Mouse (Mus musculus): ENCODE measurements around the gene Cpne6.

Cpne6 gene

DNA sequence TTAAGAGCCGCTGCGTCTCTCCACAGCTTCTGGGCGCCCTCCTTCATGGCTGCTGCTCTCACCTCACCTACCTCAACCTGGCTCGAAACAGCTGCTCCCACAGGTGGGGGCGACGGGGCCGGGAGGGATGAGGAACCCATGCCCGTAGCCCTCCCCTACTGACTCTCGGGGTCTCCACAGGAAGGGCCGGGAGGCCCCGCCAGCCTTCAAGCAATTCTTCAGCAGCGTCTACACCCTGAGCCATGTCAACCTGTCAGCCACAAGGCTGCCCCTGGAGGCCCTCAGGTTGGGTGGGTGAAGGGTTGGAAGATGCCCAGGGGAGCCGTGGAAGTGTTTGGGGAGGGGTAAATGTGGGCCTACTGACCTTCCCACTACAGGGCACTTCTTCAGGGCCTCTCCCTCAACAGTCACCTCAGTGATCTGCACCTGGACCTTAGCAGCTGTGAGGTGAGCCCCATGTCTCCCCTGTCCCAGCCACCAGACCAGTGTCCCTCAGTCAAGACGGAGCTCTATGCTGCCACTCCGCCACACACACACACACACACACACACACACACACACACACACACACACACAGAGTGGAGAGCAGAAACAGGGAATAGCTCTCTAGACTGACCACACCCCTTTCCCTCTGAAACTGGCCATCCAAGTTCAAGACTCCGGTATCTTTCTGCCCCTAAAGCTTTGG is 13.3 kb upstream of the Cpne6 start:
- in situ Hi-C loops (cut with MboI, MseI) = loop anchor here (5.0 kb wide), 1 partner anchor 35 kb away; no protein-coding TSS in a partner anchor

DNA sequence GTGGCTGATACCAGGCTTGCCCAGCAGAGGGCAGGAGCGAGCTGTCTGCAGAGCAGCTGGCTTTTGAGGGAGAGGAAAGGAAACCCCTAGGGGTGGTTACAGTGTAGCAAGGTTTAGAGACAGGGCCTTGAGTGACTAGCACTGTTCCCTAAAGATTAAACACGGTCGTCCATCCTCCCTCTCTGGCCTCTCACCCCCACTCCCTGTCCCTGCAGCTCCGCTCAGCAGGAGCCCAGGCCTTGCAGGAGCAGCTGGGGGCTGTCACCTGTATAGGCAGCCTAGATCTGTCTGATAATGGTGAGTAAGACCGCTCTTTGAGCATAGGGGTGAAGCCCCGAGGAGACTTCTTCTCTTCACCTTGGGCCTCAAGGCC is 12.8 kb upstream of the Cpne6 start:
- in situ Hi-C loops (cut with MboI, MseI) = loop anchor here (5.0 kb wide), 1 partner anchor 35 kb away; no protein-coding TSS in a partner anchor

DNA sequence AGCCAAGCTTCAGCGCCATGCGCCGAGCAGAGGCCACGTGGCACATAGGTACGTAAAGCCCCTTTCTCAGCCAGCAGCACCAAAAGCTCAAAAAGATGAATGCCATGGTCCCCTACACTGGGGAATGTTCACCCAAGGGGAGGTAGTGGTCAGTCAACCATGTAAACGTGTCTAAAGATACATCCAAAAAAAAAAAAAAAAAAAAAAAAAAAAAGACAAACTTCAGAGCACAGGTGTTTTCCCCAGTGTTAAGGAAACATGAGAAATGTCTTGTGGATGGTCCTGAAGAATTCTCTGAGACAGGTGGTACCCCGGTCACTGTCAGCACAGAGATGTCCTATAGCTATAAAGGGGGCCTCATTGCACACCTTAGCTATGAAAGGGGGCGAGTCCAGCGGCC is 4.6 kb upstream of the Cpne6 start:
- in situ Hi-C loops (cut with MboI, MseI) = loop anchor here in 1 of 2 experiments (25.0 kb wide), 1 partner anchor 1243 kb away; the partner anchor contains the start of genes Abhd4 and Dad1

DNA sequence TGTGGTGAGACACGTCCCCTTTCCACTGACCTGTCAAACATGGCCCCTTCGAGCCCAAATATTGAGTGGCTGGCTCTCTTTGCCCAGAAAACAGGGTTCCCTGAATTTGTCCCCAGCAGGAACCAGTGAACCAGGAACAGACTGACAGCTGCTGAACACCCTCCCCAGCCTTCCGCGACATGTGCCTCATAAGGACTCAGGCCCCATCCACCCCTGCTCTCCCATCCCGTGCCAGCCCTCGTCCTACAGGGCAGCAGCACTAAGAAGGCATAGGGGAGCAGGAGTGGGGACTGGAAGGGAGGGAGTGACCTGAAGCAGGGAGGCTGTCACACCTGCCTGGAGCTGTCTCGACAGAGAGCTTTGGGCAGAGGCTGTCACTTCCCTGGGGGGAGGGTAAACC is 2.4 kb upstream of the Cpne6 start:
- in situ Hi-C loops (cut with MboI, MseI) = loop anchor here in 1 of 2 experiments (25.0 kb wide), 1 partner anchor 1246 kb away; the partner anchor contains the start of genes Abhd4 and Dad1

DNA sequence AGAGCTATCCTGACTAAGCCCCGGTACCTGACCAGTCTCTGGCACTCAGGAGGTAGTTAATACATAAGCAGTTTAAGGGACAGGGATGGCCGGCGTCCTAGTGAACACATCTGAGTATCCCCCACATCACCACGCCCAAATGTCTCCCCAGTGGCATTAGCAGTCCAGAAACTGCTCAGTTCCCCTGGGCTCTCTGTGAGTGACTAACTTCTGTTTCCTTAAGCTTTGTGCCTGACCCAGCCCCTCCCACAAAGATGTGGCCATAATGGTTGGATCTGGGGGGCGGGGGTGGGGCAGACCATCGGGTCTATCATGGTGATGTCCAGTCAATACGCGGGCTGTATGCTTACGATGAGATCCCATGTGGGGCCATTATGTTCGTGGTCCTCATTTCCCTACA is 705 bp upstream of the Cpne6 start:
- in situ Hi-C loops (cut with MboI, MseI) = loop anchor here in 1 of 2 experiments (25.0 kb wide), 1 partner anchor 1247 kb away; the partner anchor contains the start of genes Abhd4 and Dad1

DNA sequence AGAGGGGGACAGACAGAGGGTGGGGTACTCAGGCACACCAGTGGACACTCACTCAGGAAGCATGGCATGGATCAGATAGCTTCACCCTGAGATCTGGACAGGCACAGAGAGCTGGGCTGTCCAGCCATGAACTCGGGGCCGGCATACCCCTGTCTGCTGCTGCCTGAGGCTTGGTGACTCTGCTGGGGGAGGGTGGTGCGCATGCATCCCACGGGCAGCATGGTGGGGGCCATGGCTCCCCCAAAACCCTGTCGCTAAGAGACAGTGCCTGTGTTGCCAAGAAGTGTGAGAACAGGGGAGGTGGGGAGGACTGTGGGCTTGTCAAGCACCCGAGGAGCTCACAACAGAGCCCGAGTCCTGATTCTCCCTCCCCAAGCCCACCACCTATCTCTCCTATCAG is 792 bp downstream of the Cpne6 start:
- in situ Hi-C loops (cut with MboI, MseI) = loop anchor here in 1 of 2 experiments (25.0 kb wide), 1 partner anchor 1249 kb away; the partner anchor contains the start of genes Abhd4 and Dad1

DNA sequence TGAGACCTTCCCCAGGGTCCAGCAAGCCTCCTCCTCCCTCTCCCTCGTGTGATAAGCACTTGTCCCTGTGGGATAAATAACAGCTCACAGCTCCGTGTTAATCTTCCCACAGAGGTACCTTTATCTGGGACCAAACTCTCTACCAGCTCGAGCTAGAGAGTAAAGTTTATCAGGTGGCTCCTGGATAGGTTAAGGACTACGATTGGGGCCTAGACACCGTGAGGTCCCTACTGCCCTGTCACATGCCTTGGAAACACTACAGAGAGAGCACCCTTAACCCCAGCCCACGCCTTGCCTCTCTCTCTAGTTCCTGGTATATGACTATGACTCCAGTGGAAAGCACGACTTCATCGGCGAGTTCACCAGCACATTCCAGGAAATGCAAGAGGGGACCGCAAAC is 3.7 kb downstream of the Cpne6 start:
- in situ Hi-C loops (cut with MboI, MseI) = loop anchor here in 1 of 2 experiments (25.0 kb wide), 1 partner anchor 1252 kb away; the partner anchor contains the start of genes Abhd4 and Dad1

DNA sequence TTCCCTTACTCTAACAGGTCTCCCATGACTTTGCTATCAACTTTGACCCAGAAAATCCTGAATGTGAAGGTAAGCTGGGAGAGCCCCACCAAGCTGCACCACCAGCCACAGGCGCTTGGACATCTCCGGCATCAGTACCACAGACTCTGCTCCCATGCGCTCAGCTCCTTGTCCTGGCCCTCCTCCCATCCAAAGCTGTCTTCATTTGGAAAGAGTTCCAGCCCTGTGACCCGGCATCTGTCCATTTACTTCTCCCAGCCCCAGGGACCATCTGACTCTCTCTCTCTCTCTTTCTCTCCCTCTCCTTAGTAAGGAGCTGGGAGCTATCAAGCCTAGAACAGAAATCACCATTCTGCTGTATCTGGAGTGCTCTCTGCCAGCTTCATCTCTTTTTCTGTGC is 5.6 kb downstream of the Cpne6 start:
- in situ Hi-C loops (cut with MboI, MseI) = loop anchor here in 1 of 2 experiments (25.0 kb wide), 1 partner anchor 1254 kb away; the partner anchor contains the start of genes Abhd4 and Dad1

DNA sequence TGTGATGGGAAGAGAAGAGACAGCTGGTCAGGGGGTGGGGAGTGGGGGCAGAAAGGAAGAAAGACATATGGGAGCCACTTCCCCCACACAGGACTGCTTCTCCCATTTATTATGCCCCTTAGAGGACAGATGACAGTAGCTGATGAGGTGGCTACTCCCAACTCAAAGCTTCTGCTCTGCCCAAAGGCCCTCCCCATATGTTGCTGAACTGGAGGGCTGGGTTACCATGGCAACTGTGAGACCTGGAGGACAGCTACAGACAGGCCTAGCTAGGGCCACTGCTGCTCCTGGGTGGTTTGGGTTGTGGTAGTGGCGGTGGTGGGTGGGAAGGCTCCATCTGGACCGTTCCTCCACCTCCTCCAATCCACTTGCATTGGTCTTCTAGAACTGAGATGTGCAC is 8.7 kb downstream of the Cpne6 start:
- in situ Hi-C loops (cut with MboI, MseI) = loop anchor here in 1 of 2 experiments (25.0 kb wide), 1 partner anchor 1257 kb away; the partner anchor contains the start of genes Abhd4 and Dad1

DNA sequence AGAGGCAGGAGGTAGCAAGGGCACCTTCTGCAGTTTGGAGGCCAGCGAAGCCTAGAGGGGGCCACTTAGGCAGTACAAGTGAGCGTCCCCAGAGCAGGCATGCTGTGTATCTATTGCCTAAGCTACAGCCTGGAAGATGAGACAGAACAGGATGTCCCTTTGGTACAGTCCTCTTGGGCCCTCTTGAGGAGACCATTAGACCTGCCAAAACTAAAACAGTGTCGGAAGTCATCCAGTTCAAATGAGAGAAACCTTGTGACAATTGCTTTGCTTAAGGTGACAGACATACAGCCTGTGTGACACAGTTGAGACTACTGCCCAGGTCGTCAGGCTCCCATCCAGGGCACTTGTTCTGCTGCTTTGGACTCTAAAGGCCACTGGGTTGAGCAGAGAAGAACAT is 9.4 kb downstream of the Cpne6 start:
- in situ Hi-C loops (cut with MboI, MseI) = loop anchor here in 1 of 2 experiments (25.0 kb wide), 1 partner anchor 1257 kb away; the partner anchor contains the start of genes Abhd4 and Dad1

DNA sequence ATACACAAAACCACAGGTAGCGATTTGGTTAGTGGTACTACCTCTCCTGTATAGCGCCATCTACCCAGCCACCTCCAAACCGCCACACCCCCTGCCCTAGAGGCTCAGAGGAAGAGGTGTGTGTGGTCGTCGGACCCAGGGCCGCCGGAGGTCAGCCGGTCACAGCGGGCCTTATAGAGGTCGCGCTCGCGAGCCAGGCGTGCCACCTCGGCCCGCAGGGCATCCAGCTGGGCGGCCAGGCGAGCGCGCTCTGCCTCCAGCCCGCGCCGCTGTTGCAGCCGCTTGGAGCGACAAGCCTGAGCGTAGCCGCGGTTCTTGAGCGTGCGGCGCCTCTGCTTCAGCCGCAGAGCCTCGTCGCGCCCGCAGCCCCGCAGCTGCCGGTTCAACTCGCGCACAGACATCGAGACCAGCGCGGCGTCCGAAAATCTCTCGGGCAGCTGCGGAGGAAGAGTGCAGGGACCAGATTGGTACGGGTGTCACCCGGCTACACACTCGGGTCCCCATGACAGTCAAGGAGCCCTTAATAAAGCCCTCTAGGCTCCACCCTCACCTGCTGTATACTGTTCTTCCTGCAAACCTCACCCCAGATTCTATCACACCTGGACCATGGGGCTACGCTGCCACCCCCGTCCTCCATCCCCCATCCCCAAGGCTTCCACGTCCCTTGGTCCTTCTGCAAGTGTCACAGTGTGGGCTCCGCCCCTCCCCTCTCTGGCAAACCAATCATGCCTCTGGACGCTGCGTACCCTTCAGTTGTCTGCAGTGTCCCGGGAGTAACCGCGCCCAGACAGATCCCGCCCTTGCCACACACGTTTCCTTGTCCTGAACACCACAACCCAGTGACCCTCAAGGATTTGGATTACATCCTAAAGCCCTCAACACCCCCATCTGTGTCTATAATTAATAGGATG is 10.5 kb downstream of the Cpne6 start:
- in situ Hi-C loops (cut with MboI, MseI) = loop anchor here in 1 of 2 experiments (25.0 kb wide), 1 partner anchor 1258 kb away; the partner anchor contains the start of genes Abhd4 and Dad1

DNA sequence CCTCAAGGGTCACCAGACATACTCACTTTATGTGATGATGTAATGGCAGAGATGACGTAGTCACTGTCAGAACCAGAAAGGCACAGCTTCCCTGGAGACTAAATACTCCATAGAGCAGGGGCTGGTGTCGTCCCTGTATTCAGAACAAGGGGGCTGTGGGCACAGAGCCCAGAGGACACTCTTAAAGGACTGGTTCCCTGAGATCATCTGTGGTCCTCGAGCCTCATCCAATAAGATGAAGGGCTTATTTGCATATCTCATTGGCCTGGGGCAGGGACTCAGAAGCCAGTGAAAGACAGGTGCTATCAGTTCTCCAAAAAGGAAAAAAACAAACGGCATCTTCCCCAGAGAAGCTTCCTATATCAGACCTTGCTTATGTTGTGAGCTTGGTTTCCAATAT is 13.8 kb downstream of the Cpne6 start:
- in situ Hi-C loops (cut with MboI, MseI) = loop anchor here in 1 of 2 experiments (25.0 kb wide), 1 partner anchor 1262 kb away; the partner anchor contains the start of genes Abhd4 and Dad1

DNA sequence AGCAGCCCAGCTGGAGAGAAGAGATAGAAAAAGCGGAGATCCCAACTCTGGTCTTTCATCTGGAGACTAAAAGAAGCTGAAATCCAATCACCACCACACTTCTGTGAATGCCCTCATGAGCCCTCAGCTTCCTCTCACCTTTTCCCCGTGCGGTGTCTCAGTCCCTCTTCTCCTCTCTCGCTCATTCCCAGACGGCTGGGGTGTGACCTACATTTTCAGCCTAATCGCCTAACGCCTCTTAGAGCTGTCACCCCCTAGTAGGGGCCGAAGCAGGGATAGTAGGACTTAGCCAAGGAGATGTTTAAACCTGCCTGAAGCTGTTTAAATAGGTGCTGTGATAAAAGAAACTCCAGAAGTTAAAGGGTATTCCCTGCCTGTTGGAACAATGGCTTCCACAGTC is 14.5 kb downstream of the Cpne6 start, which contains the start of gene Nrl:
Gene Nrl (minus strand): TSS at position 197 of the 400 bp plus-strand sequence.
- in situ Hi-C loops (cut with MboI, MseI) = loop anchor here in 1 of 2 experiments (25.0 kb wide), 1 partner anchor 1262 kb away; the partner anchor contains the start of genes Abhd4 and Dad1

DNA sequence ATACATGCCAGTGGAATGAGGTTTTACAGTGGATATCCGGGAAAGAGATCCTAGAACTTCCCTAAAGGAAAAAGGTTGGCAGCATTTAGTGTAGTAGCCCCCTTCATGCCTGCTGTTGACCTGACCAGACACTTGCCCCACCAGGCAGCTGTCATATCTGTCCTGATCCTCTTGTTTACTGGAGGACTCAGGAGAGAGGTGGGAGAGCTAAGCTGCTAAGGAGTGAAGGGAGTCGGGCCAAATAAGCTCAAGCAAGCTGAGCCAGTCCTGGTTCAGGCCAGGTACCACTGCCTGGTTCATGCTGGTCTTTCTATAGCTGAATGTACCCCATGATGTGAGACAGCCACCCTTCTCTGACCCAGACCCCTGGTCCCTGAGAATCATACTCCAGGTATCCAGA is 16.4 kb downstream of the Cpne6 start:
- in situ Hi-C loops (cut with MboI, MseI) = no loop called here

DNA sequence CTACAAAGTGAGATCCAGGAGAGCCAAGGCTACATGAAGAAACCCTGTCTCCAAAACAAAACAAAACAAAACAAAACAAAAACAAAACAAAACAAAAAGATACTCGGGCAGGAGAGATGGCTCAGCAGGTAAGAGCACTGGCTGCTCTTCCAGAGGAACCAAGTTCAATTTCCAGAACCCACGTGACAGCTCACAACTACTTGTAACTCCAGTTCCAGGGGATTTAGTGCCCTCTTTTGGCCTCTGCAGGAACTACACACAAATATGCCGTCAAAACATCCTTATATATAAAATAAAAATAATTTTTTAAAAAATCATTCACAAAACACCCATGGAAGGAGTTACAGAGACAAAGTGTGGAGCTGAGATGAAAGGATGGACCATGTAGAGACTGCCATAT is 17.7 kb downstream of the Cpne6 start:
- in situ Hi-C loops (cut with MboI, MseI) = no loop called here

DNA sequence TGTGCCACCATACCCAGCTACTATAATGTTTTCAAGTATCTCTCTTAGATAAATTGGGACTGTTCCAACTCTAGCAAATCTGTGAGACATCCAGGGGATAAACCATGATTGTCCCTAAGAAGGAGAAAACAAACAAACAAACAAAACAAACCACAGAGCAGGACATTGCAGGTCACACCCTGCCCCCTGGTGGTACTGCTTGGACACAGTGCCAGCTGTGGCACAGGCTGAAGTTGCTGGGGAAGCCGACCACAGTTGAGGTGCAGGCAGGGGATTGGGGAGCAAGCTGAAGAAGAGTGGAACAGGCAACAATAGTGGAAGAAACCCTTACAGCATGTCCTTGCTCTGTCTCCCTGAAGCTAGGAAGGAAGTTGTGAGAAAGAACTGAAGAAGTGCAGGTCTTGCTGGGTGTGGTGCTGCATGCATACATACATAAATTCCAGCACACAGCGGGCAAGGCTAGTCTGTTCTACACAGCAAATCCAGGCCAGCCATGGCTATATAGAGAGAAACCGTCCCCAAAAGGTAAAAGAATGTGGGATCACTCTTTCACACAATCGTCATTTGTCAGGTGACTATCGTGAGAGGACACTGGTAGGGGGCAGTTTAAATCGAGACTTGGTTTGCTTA is 26.0 kb downstream of the Cpne6 start:
- in situ Hi-C loops (cut with MboI, MseI) = no loop called here

DNA sequence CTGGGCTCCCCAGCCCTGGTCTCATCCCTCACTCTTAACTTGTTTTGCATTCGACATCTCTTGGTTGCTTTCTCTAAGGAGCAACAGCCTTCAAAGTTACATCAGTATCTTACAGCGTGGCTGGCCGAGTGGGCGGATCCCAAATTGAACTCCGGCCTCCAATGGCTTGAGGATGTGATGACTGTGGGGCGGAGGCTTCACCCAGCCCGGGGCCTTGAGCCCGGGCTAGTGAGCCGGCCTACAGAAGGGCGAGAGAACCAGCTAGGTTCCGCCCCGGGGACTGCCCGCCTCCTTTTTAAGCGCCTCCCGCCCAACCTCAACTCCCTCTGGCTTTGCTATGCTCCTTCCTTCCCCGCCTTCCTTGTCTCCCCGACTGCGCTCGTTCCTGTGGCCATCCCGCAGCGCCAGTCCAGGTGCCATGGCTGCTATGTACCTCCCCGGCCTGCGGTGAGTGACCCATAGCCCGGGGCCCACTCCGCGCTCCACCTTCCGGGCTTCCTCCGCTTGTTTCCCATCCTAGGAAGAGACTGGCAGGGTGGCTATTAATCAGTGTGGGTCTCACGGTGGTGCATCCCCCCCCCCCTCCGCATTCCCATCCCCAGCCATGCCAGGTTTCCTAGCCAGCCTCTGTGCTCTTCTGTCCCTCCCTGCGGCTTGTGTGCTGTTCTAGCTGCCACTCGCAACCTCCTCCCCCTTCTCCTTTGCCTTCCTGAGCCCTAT is 30.0 kb downstream of the Cpne6 start, which contains the start of gene Pck2:
Gene Pck2 (plus strand): TSS at position 200 of the 720 bp plus-strand sequence.
- in situ Hi-C loops (cut with MboI, MseI) = no loop called here

DNA sequence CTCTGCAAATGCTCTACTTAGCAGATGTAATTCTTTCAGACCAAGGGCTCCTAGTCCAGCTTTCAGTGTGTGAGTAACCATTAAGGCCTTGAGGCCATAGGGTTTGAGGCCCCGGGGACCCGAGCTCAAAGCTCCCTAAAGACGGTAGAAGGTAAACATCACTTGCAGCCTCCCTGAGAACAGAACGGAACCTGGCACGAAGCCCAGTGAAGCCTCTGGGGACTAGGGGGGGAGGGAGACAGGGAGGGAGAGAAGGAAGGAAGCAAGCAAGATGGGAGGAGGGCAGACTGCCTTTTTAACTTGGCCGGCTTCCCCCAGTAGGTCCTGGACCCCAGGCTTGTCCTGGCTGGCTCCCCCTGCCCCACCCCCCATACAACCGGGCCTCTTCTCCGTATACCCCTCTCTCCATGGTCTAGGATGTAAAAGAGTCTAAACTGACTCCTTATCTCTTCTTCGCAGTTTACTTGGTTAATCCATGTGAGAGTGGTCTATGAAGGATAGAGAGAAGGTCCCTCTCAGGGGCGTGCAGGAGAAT is 30.6 kb downstream of the Cpne6 start:
- in situ Hi-C loops (cut with MboI, MseI) = no loop called here

DNA sequence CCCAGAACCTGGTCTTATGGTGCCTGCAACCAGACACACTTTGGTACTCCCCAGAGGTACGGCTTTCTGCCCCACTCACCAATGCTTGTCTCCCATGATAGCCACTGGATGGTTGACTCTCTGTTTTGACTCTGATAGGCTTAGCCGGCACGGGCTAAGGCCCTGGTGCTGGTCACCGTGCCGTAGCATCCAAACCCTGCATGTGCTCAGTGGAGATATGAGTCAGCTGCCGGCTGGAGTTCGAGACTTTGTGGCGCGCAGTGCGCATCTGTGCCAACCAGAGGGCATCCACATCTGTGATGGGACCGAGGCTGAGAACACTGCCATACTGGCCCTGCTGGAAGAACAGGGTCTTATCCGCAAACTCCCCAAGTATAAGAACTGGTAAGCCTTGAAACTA is 32.0 kb downstream of the Cpne6 start:
- in situ Hi-C loops (cut with MboI, MseI) = no loop called here

DNA sequence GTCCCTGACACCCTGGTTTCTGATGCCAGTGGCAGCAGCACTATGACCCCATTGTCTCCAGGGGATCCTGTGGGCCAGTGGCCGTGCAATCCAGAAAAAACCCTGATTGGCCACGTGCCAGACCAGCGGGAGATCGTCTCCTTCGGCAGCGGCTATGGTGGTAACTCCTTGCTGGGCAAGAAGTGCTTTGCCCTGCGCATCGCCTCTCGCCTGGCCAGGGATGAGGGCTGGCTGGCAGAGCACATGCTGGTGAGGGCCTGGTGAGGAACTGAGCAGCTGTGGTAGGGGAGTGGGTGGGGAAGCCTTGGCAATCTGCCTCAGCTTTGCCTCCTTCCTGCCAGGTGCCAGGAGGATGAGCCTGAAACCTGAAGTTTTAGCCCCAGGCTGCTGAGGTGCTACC is 34.1 kb downstream of the Cpne6 start:
- in situ Hi-C loops (cut with MboI, MseI) = no loop called here

Data from T-helper 17 cell (primary cell).